Mouse (Mus musculus): ENCODE results near the gene Elmo1.

Elmo1 gene

DNA sequence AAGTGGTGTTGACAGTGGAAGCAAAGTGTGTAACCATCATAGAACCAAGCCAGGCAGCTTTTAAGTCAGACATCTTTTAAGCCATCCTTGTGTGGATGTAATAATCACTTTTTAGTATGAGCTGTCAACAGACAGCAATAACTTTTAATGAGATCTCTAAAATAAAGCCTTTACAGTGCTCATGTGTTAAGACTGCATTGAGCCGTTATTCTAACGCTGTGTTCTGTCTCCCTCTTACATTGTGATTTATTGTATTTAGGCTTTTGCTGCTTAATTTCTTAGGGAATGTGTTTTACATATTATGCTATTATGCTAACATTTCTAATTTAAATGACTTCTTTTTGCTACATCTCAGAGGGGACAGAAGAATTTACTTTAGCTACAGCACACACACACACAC, 189.5 kb downstream of the Elmo1 start:
- no peak for DNase-seq

DNA sequence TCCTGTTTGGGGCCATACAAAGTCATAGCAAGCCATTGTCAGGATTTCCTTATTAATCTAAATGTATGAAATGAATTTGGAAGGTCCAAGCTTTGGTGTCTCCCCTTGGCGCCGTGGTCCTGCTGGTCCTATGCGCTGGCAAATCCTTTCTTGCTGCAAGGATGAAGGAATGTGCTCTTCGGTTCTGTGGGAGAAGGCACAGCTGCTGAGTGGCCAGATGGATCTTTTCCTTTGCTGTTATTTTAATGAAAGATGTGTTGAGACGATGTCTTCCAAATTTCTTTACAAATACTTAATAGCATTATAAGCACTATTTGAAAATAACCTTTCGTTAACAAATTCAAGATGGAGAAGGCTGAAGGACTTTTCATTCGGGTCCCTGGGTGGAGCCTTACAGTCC, 193.5 kb downstream of the Elmo1 start:
- no peak for DNase-seq

DNA sequence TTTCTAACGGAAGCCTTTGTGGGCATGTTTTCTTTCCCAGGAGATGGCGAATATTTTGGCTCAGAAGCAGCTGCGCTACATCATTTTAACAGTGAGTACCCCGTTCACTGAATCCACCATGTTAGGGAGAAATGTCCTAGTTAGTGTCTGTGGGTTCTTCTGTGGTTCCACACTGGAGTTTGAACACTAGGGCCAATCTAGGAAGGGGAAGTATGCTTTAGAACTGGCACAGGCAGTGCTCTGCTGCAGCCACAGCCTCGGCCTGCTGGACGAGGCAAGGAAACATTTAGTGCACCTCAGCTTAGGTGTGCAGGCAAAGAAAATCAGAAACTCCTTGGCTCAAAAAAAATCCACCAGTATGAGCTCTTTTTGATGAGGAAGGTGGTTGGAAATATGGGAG, 196.3 kb downstream of the Elmo1 start:
- DNase-seq: no peak

DNA sequence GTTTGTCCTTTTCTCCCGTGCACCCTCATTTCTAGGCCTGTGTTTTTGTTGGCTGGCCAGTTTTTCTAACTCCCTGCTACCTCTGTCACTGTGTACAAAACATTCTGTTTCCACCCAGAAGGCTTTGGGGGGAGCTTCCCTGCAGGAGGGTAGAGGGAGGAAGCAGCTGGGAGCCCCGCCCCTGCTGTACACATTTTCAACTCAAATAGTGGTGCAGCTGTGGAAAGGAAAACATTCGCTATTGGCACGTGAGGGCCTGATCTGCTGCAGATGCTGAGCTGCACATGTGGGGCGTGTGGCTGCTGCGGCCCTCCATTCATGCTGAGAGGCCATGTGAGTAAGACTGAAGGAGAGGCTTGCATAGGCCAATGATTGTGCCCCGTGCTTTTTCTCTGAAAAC, 198.0 kb downstream of the Elmo1 start:
- DNase-seq: no peak

DNA sequence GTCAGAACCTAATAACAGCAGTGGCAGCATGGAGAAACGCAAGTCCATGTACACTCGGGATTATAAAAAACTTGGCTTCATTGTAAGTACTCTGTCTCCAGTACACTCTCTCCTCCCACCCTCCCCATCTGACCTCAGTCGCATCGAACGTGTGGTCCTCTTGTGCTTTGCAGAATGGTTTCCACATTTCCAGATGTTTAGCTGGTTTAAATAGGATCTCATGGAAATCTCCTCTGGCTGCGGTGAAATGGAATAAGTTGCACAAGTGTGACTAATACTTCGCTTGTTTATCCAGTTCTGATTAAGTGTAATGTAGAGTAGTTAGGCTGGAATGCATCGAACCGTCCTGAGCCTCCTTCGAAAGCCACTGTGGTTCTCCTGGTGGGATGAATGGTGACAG, 200.0 kb downstream of the Elmo1 start:
- no peak for DNase-seq

DNA sequence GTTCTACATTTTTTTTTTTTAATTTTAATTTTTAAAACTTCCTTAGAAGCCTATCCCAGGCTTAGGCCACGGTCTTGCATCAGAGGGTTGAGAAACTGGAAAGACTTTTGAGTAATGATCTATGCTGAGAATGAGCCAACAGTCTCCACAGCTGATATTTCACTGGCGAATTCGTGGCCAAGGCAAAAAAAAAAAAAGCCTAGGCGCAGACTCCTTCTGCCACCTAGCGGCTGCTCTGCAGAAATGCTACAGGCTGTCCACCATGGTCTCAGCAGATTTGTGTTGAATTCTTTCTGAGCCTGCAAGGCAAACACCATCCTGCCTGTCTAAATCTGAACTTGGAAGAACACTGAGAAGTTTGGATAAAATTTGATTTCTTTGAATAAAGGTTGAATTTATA, 202.0 kb downstream of the Elmo1 start:
- peak; percentile 28 to 41 for DNase-seq

DNA sequence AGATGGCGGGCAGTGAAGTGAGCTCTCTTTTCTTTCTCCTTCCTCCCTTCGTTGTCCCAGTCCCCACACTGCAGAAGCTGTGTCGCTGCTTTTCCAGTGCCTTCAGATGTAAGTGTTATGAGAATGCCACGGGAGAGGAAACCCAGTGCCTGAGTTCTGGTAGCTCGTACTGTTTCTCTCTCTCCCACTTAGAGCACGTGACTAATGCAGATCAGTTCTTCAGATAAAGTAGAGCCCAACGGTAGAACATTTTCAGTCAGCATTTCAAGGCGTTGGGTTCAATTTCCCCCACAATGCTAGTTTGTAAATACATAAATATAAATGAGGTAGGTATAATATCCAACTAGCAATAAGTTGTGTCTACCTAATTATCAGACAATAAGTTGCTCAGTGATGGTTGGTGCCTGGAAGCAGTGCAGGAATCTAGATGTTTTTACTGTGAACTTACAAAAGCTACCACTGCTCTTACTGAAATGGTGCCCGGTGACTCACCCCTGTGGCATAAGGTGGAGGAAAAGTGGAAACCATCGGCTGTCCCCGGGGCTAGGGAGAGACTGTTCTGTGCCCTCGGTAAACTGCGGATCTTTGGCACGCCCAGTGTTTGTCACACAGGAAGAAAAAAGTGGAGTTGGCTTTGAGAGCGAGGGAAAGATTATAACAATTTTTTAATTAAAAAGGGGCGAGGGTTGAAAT, 205.0 kb downstream of the Elmo1 start:
- DNase-seq: no peak

DNA sequence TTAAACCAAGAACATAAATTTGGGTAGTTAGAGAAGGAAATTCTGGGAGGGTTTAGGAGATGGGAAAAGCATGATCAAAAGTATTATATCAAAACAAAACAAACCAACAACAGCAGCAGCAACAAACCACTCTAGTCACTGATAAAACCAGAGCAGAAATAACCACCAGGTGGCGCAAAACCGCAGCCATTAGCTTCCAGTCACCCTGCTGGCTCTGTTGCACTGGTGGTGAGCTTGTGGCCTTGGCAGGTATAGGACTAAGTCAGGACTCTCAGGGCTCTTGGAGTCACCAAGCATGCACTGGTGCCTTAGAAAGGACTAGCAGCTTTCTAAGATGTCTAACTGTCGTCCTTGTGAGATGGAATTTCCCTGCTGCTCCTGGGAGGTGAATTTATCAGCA, 207.4 kb downstream of the Elmo1 start:
- peak; percentile 61 to 67 for DNase-seq

DNA sequence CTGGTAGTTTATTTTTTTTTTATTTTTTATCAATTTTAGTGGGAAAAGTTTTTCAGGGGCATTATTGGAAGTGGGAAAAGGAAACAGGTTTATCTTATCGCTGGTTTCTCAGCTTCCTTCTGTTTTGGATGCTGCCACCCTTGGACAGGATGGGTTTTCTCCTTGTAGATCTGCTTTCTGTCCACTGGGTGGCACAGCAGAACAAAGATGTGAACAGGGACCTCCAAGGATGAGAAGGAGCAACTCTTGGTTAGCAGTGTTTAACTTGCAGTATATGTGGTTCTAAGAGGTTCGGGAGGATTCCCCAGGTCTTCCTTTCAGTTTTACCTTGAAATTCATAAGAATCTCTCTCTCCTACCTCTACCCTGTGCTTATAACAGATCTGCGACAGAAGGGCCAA, 209.0 kb downstream of the Elmo1 start:
- peak; percentile 48 to 52 for DNase-seq

DNA sequence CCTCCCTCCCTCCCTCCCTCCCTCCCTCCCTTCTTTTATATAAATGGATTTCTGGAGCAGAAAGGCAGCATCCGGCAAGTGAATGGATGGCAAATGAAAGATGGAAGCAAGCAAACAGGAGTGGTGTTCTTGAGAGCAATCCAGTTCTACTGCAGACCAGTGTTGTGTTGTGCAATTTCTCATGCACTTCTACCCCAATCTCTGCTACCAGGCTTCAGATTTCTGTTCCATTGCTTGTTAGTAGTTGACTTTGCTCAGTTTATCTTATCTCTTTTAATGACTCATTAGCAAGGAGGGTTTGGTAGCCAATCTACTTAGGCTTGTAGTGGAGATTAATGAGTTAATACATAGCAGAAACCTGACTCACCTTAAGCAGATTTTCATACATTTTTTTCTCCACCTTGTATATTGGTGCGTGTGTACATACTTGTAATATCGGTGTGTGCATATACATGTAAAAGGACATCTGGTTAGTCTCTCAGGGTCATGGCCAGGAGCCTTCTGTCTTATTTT, 209.7 kb downstream of the Elmo1 start:
- DNase-seq: no peak

DNA sequence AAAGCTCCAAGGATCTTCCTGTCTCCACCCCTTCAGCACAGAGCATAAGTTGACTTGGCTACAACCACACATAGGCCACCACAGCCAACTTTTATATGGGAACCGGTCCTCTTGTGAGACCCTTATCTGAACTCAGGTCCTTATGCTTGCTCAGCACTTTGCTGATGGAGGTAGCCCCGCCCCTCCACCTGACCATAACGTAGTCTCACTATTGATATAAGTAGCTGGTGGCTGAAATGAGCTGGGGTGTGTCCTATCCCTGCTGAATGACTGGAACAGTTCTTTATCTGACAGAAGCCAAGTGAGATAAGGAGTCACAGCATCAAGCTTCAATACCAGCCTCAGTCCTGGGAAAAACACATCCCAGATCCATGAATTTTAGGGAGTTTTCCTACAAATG, 210.2 kb downstream of the Elmo1 start:
- no peak for DNase-seq

DNA sequence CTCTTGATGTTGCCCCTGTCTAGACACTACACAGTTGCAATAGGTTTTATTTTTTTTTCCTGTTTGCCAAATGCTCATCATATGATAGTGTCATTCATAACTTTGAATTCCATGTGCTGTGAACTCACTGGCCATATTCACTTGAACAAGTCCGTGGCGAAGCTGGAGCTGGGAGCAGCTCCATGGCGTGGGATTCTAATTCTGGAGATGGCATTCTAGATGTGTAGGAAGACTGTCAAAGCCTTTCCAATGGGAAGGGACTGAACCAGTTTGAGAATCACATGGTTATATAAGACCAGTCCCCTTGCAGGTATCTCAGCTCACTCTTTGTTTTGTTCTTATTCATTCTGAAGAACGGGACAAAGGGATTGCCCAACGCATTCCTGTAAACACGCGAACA, 211.4 kb downstream of the Elmo1 start:
- no peak for DNase-seq

DNA sequence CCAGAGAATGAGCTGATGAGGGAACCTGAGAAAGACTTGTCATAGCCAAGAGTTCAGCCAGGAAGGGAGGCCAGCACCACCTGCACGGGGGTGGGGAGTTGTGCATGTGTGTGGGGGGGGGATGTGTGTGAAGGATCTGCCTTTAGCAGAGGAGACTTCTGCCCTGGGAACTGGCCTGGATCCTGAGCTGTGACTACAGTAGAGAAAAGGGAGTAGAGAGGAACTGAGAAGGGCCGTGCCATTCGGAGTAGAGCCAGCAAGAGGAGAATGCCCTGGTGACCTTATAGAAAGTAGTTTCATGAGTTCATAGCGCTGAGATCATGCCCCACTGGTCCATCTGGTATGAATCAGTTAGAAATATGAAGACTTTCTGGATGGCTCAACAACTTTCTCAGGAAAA, 215.2 kb downstream of the Elmo1 start:
- DNase-seq: no peak

DNA sequence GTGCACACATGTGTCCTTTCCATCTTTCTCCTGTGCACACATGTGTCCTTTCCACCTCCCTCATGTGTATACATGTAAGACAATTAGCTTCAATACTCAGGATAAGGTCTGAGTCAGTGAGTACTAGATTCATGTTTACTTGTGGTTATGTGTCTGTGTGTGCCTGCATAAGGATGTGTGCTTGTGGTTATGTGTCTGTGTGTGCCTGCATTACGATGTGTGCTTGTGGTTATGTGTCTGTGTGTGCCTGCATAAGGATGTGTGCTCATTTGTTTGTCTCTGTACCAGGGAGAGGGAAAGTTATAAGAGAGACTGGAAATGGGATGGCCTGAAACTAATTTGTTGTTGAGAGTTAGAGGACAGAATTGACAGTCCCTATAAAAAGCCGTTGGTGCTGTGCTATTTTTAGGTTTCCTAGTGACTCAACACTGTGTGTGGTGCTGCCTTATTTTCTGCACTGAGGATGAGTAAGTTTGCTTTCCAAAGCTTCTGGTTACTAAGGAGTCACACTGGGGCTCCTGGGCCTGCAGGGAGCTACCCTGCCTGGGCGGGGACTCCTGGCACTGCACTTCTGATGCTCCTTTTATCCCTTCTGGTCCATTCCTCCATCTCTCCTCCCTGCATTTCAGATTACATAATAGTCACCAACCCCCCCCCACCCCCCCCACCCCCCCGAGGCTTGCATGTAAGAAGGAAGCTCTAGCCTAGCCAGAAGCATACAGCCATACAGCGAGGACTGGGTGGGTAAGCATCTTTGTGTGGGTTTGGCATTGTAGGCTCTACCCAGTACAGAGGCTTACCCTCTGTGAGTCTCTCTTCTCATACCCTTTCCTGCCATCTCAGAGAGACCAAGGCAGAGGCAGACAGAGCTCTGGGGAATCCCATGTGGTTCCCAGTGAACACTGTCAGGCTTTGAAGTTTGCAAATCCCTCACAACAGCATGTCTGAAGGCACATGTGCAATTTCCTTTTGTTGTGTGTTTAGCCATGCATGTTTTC, 216.1 kb downstream of the Elmo1 start:
- DNase-seq: peak in 1 of 2 experiments; percentile 13

DNA sequence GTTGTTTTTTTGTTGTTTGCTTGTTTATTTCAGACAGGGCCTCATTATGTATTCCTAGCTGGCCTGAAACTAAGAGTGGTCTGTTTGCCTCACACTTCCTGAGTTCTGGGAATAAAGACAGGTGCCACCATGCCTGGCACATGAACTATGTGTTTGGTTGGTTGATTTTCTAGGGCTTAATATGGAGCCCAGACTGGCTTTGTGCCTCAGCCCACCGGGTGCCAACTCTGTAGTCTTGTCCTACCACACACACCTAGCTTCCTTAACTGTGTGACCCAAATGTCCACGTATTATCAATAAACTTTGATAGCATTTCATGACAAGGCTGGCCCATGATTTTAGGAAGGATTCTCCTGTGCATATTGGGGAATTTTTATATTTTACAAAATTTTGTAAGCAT, 217.0 kb downstream of the Elmo1 start:
- DNase-seq: no peak

DNA sequence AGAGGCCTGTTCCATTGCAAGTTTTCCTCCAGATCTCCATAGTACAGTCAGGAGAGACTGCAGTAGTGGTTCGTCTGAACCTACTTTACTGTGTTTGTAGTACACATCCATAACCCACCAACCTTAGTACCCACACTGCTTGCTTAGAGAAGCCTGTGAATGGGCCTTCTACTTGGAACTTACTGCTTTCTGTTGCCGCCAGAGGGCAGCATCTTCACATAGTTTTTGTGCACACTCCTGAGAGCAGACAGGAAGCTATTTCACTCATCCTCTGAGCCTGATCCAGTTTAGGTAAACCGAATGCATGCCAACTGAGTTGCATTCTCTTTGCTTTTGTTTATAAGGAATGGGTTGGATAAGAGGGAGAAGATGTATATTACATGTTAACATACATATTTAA, 221.2 kb downstream of the Elmo1 start:
- DNase-seq: peak; percentile 81 to 89

DNA sequence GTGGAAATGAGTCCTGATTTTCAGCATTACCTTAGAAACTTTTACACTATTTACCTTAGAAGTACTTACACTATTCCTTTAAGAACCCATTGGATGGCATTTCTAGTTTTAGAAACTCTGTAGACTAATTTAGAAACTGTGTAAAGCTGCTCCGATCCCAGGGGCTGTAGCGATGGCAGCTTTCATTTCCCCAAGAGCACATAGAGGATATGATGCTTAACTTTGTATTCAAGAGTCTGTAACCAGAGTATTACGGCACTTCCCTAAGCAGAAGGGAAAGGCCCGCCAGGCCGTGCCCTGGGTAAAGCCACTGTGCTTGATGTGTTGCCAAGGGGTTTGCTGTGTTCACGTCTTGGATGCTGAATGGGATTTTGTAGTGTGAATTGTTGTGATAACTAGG, 222.9 kb downstream of the Elmo1 start:
- no peak for DNase-seq

DNA sequence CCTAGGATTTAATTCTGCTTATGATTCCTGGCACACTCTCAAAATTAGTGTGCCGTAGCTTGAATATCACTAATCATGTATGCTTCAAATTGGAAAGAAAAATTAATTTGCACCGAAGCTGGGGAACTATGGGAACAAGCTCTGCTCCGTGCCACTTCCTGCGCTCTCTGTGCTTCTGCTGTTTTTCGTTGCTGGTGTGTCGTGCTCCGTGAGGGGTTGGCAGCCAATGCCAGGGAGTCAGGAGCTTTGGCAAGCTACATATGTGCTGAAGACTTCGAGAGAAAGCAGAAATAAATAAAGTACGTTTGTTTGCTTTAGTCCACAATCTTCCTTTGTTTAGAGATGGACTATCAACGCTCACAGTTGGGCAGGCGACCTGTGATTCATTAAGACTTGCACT, 225.7 kb downstream of the Elmo1 start:
- peak; percentile 20 to 35 for DNase-seq

DNA sequence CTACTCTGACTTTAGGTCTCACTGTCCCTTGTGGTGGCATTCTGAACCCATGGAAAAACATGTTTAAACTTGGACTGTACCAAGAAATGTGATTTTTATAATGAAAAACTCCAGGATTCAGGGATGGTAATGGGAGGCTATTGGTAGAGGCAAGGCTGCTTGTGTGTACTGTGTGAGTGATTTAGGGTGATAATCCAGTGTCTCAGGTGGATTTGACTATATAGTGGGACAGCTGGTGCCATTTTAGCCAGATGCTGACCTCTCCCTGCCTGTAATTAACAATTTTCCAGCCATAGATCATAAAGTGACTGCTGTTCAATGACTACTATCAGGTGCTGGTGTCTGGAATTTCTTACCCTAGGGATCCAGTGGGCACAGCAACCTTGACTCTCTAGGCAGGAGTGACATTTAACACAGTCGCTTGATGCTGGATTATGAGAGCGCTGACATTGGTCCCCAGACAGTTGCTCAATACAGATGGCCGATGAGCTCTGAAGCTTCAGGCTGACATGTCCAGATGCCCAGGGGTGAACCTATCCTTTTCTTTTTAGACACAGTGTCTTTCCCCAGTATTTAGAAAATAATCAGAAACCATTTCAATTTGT, 228.3 kb downstream of the Elmo1 start:
- DNase-seq: no peak

DNA sequence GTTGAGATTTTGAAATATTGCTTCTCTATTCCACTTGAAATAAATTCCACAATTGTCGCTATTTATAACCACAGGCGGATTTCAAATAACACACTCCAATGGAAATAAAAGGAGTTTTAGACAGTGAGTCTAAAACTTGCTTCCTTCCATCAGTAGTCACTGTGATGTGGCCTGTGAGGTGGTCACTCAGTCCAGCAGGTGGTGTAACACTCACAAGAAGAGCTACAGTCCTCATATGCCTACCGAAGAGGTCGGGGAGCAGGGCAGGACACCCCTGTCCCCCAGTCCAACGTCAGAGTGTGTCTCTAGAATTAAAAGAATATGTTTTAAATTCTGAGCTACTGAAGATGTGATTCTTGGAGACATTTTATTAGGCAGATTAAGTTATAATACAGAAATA, 229.8 kb downstream of the Elmo1 start:
- DNase-seq: no peak

DNA sequence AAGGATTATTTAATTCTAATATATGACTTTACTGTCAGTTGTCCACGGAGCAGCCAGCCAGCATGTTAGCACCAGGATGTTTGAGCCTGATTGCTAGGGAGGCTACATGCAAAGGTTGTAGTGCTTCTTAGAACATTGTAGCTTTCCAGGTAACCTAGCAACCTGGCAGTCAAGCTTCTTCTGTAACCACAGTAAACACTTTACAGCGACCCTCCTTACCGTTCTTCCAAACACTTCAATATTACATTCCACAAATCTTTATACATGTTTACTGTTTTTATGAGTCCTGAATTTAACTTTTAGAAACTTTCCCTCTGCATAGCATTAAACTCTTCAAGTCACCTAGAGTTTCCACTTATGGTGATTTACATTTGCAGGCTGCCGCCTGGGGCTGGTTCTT, 233.1 kb downstream of the Elmo1 start:
- no peak for DNase-seq

DNA sequence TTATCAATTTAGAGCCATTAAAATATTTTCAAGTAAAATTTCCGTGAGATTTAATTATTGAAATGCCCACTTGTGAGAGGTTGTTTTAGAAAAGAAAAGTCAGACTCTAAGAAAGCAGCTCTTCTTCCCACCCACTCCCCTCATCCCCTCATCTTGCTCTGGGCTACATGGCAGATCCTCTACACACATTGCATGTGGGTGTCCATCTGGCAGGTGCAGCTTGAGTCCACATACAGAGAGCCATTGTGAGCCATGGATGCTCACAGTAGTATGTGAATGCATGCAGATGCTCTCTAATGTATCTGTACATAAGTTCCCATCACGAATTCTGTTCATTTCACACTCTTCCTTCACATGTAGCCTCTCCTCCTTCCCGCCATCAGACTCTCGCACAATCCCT, 236.7 kb downstream of the Elmo1 start:
- no peak for DNase-seq

DNA sequence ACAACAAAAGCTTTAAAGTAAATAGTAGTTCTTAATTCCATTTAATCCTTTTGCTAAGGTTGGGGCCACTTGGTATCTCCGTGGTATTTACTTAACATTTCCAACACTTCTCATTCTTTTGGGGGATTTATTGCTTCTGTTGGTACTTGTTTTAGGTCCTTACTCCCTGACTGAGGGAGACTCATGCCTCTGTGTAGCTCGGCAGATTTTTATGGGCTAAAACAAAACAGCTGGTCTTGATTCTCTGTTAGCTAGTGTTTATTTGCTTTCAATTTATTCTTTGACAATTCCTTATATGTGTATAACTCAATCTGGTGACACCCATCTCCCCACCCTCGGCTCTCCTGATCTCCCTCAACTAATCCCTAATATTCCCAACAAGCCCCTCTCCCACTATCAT, 237.6 kb downstream of the Elmo1 start:
- no peak for DNase-seq

DNA sequence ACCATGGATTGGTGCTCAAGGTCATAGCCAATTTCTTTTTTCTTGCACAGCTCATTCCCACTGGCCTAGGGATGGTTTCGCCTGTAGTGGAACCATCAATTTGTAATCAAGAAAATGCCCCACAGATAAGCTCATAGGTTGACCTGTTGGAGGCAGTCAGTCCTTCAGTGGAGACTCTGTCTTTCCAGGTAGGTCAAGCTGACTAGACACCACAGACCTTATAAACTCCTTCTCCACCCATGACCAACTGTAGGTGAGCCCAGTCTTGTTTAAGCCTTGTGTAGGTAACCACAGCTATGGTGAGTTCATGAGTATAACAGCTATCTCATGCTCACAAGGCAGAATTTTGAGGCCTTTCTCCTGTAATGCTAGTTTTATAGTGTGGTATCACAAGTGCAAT, 238.3 kb downstream of the Elmo1 start:
- no peak for DNase-seq

Data from cerebellum, adult 18-20 months (tissue).